Mouse (Mus musculus): ENCODE data around the gene Foxp4. TPM values are rescaled to one million over a fixed set of nuclear protein-coding genes. Genes with fewer than 3 reads are reported as not detected.

Gene Foxp4
- 9.6 TPM for polyA plus RNA-seq (2017; shearing (Covaris generic))

DNA sequence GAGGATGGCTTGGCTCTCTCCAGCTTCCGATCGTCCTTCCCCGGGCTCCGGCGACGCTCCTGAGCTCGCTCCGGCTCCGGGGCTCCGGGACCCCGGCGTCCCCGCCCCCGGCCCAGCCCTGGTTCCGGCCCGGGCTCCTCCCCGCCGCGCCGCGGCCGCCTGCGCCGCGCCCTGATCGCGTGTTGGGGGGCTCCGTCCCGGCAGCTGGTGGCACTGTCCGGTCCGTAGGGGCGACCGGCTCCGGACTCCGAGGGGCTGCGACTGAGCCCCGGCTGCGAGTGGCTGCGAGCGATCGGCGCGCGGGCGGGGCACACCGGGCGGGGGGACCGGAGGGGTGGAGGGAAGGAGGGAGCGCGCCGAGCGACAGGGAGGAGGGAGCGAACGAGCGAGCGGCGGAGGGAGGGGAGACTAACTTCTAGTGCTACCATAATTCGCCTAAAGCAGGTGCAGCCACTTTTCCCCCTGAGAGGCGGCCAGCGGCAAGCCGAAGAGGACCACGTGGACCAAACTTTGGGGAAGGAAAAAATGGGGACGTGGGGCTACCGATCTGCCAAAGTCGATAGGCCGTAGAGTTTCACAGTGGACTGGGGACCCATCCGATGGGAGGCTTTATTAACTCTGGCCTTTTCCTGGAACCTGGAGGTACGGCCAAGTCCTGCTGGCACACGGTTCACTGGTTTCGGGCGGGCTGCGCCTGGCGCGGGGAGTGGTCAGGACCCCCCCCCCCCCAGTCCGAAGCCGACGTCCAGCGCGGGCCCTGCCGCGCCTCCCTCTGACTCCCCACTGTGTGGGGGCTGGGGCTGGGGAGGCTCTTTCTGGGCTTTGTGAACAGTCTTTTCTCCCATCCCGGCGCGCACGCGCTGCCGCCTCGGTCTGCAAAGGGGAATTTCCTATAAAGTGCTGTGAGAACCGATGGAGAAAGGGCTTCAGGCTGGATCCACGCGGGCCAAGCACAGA, at the start of gene Foxp4:
TSS of gene Foxp4 (minus strand) at position 263 of the 957 bp plus-strand sequence.

GRCm38 (mm10) chr17:47834482-47834767, 90.0 kb downstream of the Foxp4 start, which contains the start of gene Mdfi:
TSS of gene Mdfi (minus strand) at chr17:47834691.

Other genes with a start within 250 kb of the Foxp4 start
- 274 TPM for gene Tomm6, start 236.3 kb downstream of the Foxp4 start, polyA plus RNA-seq (2017; shearing (Covaris generic))
- 0.16 TPM for gene Frs3, start 235.6 kb downstream of the Foxp4 start, polyA plus RNA-seq (2017; shearing (Covaris generic))
- not detected for gene Gm21981, start 230.2 kb downstream of the Foxp4 start, polyA plus RNA-seq (2017; shearing (Covaris generic))
- gene Prickle4, start 229.9 kb downstream of the Foxp4 start, polyA plus RNA-seq (2017; shearing (Covaris generic)), result not detected
- gene Pgc, start 197.8 kb downstream of the Foxp4 start, polyA plus RNA-seq (2017; shearing (Covaris generic)), result not detected
- gene Tfeb, start 187.6 kb downstream of the Foxp4 start, polyA plus RNA-seq (2017; shearing (Covaris generic)), result 15.9 TPM
- gene Mdfi, start 90.0 kb downstream of the Foxp4 start, polyA plus RNA-seq (2017; shearing (Covaris generic)), result not detected
- gene 1700122O11Rik, start 113.6 kb upstream of the Foxp4 start, polyA plus RNA-seq (2017; shearing (Covaris generic)), result not detected
- not detected for gene 1700067P10Rik, start 164.7 kb upstream of the Foxp4 start, polyA plus RNA-seq (2017; shearing (Covaris generic))
- not detected for gene 9830107B12Rik, start 221.6 kb upstream of the Foxp4 start, polyA plus RNA-seq (2017; shearing (Covaris generic))
- gene A530064D06Rik, start 242.6 kb upstream of the Foxp4 start, polyA plus RNA-seq (2017; shearing (Covaris generic)), result not detected

Measured in activated CD4-positive, CD25-positive, alpha-beta regulatory T cell, adult 9 weeks (primary cell).